Mouse (Mus musculus) retina, postnatal 7 days (tissue): ENCODE data around the gene Fam71b.

ENCODE experiments used
- DNase-seq: peaks from one replicate; pipeline ENCODE4 v3.0.0-alpha.2; 2012; ENCODE audit warnings: low read depth, low spot score

The Fam71b gene

DNA sequence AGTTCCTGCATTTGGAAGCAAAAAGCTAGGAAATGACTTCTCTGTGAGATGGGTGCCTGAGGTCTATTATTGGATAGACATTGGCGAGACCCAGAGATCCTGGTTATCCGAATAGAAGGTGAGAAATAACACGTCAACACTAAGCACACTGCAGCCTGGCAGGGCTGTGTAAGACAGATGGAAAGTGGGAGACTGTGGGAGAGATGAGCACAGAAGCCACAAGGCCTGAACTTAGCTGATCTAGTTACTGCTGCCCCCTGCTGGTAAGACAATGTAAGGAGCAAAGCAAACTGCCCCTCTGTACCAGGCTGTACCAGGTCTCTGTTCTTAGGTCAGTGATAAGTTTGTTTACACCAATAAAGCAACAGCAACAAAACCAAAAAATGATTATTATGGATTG, 34.8 kb downstream of the Fam71b start:
- DNase-seq: peak; percentile 69

GRCm38 (mm10) chr11:46435363-46435762, 39.0 kb downstream of the Fam71b start:
- DNase-seq: no peak

DNA sequence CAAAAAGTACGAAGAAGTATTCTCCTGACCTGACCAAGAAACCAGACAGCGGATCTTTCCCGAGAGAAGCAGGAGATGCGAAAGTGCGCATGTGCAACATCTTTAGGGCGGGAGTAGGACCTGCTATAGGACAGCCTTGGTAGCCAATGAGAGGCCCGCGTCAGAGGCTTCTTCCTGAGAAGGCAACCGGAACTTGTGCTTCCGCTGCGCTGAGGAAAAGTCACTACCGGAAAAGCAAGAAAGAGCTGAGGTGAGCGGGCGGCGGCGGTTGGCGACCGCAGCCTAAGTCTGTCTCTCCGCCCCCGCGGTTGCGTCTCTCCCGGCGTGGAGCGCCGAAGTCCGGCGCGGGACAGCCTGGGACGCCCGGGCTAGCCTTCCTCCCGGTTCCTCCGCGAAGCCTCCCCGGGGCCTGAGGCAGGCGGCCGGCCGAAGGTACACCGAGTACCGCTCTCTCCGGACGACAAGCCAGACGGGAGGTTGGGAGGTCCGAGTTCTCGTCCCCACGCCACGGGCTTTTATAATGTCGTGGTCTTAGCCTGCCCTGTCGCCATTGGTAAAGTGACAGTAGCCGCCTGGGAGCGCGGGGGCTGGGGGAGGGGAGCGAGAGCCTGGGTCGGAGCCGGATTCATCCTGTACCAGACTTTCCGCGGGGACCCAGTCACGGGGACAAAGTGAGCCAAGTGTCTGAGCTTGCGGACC, 40.5 kb downstream of the Fam71b start, which contains the start of gene Med7:
TSS of gene Med7 (plus strand) at position 166 of the 699 bp plus-strand sequence.
- peak; percentile 91 for DNase-seq

DNA sequence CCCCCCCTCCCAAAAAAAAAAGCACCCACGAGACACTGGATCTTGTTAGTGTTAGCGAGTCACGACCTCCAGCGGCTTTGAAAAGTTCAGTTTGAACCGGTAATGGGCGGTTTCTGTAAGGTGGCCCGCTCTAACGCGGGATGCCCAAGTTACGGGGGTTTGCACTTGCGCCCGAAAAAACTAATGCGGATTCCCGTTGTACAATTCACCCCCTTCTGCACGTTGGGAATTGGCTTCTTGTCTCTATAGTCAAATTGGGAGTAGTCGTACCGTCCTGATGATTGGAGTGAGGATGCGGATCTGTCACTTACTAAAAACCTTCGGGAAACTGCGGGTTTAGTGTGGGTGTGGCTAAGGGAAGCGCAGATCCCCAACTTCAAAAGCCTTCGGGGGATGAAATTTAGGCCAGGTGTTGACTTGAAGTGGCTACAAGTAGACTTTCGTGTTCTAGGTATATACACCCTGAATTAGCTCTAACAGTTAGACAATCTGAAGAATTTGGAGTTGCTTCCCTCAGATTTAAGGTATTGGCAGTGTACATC, 41.2 kb downstream of the Fam71b start:
- DNase-seq: no peak

DNA sequence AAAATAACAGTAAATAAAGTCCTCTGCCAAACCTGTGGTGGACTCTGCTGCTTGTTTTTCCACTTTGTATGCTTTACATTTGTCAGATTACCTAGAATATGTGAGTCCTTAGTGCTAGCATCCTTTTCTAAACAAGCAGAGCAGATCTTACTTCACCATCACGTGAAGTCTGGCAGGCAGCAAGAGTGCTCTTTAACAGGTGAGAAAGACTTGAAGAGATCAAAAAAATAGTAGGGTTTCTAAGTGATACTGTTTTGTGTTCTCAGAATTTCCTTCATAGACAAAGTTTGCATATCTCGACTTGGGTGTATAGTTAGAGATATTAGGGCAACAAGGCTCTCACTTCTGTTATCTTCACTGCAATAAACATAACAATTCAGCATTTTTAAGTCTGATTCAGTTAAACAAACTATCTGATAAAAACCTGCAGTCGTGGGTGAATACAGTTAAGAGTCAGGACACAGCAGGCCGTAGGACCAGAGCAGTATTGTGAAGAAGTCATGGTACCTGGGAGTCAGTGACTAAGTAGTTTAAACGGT, 42.7 kb downstream of the Fam71b start:
- DNase-seq: no peak

GRCm38 (mm10) chr11:46441774-46442173, 45.4 kb downstream of the Fam71b start:
- DNase-seq: no peak

DNA sequence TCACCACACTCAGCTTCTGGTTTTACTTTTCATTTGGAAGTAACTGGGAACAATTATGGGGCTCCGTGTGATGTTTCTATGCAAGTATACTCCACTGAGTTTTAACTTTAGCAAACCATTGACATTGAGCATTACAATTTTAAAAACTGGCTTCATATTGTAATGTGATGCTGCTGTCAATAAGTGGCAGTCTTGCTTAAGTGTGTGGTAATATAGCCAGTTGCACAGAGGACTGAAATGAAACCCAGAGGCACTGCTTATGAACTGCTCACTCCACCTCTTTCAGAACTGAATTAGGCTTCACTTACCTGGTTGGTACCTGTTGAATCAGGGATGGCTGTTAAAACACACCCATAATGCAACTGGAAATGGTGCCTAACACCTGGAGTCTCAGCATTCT, 46.8 kb downstream of the Fam71b start:
- DNase-seq: no peak

DNA sequence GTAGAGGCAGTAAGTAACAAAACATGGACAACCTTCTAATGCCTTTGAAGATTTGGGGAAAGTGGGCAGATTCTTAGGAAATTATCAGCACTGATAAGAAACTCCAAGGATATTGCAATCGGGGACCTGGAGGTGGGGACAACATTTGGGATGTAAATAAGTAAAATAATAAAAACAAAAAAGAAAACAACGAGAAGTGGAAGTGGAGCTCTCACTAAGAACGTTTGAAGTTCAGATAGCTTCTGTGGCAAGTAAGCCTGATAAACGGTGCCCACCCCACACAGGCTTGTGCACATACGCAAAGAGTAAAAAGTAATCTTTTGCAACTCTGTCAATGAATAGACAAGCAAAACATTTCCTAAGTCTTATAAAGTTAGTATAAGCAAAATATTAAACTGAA, 47.6 kb downstream of the Fam71b start:
- DNase-seq: no peak

DNA sequence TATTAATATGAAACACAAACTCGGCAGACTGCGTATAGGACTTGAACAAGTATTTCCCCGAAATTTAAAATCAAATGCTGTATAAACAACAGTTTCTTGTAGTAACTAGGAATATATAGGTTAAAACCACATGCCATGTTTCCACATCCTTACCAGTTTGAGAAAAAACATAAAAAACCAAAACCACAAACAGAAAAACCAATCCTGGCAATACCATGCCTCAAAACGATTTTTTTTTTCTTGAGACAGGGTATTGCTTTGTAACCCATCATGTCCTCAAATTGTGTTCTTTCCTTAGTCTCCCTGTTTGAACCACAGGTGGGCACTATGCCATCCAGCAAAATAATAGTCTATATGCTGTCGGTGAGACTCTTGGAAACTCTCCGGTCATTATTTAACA, 49.8 kb downstream of the Fam71b start:
- no peak for DNase-seq

DNA sequence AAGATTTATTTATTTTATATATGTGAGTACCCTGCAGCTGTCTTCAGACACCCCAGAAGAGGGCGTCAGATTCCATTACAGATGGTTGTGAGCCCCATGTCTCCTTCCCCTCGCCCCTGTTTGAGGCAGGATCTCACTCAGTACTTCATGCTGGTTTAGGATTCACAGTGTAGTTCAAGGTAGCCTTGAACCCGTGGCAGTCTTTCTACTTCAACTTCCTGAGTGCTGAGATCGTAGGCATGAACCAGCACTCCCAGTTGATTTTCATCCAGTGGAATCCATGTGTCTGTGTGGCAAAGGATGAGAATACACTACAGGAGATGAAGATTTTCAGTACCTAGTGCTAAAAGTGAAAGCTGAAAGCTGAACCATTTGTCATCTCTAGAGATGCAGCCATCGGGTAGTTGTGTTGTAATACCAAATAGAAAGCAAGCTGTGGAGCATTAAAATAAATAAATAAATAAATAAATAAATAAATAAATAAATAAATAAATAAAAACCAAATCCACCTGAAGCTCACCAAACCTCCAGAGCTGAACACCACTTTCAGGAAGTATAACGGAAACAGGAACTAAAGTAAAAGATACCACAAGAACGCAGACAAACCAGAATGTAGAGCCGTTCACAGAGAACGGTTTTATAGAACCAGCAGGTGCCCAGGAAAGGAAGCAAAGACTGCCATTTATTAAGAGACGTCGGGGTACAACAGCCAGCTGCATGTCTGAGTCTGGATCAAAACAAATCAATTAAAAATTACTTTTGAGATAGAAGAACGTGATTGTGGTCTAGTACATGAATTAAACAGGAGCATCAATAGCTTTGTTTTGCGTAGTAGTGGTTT, 51.5 kb downstream of the Fam71b start:
- DNase-seq: no peak

- DNase-seq: no peak
These were observed 53.2 kb downstream of the Fam71b start for GRCm38 (mm10) chr11:46449461-46450080.

DNA sequence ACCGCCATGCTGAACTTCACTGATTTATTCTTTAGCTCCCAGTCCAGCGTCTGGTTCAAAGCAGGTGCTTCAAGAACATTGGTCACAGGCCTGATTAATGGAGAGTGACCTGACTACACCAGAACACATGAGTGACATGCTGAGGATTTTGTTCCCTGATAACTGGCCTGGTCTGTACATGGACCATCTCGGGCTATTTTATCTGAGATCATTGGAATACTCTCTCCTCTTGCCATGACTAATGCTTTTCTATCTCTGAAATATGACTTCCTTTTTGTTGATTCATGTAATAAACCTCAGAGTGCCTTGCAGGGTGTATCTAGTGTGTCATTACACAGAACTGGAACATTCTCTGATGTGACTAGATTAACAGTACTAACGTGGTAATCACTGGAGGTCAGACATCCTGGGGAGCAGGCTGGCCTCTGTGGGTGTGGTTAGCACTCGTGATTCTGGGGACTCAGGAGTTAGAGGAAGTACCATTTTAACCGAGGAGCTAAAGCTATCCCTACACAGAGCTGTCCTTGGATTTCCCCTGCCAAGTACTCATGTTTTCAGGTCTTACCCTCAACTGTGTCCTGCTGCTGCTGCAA, 58.2 kb downstream of the Fam71b start, which contains the start of gene Havcr2:
TSS of gene Havcr2 (plus strand) at position 483 of the 593 bp plus-strand sequence.
- DNase-seq: no peak
